Mouse (Mus musculus): Measurements from ENCODE around the gene Scfd2. TPM values are rescaled to one million over a fixed set of nuclear protein-coding genes. Genes with fewer than 3 reads are reported as not detected.

Gene Scfd2
- polyA plus RNA-seq, 1 experiment: 10.5 TPM

- H3K4me1 ChIP-seq (ENCODE audit: control insufficient read depth, insufficient read depth, low read length): no peaks in the 10 kb centered on the region
- TF ChIP-seq CTCF (IDR thresholded peaks at IDR 0.05; ENCODE audit: low read depth, low read length) (no peak), POLR2A (IDR thresholded peaks at IDR 0.05; ENCODE audit: borderline replicate concordance, low read depth, low read length) (no peak)
These were observed 302.6 kb downstream of the Scfd2 start for GRCm38 (mm10) chr5:74228938-74229337.

DNA sequence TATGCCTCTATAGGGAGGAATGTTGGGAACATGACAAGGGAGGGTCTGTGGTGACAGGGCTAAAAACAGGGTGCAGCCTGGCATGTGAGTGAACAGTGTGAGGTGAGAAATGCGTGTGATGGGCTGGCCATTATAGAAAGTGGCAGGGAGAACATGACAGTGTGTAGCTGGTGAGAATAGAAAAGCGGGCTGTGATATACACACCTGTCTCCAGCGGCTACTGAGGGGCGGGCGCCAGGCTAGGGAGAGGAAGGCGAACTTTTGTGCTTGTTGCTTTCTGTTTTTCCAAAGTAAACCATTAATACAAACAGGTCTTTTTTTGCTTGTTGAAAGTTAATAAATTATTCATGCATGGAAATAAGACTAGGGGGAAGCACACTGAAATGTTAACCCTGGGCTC is 304.2 kb downstream of the Scfd2 start:
- no peak overlapping the region for H3K27ac ChIP-seq (ENCODE audit: insufficient read depth, low read depth, low read length)
- no peaks in the 10 kb centered on the region for H3K4me1 ChIP-seq (ENCODE audit: control insufficient read depth, insufficient read depth, low read length)
- TF ChIP-seq POLR2A (IDR thresholded peaks at IDR 0.05; ENCODE audit: borderline replicate concordance, low read depth, low read length) (no peak), CTCF (IDR thresholded peaks at IDR 0.05; ENCODE audit: low read depth, low read length) (no peak)
- no peak overlapping the region for H3K4me3 ChIP-seq (ENCODE audit: insufficient read depth, low read length)

More at GRCm38 (mm10) chr5:74228938-74229337, 302.6 kb downstream of the Scfd2 start:
- no peak overlapping the region for H3K27ac ChIP-seq (ENCODE audit: insufficient read depth, low read depth, low read length)
- no peak overlapping the region for H3K4me3 ChIP-seq (ENCODE audit: insufficient read depth, low read length)

DNA sequence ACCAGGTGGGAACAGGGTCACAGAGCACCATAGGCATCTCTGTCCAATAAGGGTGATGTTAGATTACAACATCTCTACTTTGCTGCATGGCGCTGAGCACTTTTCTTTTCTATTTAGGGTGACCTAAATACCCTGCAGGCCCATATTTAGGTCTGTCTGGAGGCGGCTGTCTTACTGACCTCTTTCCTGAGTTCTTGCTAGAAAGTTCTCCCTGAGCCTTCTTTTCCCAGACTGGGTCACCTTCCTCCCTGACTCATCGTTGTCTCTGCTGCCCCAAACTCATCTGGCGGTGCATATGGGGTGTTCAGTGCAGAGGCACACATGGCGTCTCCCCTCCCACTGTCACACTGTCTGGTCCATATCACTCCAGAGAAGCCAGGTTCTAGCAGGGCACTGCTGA is 305.4 kb downstream of the Scfd2 start:
- Histone ChIP-seq H3K4me3 (ENCODE audit: insufficient read depth, low read length) (no peak overlapping the region), H3K4me1 (ENCODE audit: control insufficient read depth, insufficient read depth, low read length) (no peaks in the 10 kb centered on the region), H3K27ac (ENCODE audit: insufficient read depth, low read depth, low read length) (no peak overlapping the region)
- TF ChIP-seq POLR2A (IDR thresholded peaks at IDR 0.05; ENCODE audit: borderline replicate concordance, low read depth, low read length) (no peak), CTCF (IDR thresholded peaks at IDR 0.05; ENCODE audit: low read depth, low read length) (no peak)

- TF ChIP-seq CTCF (IDR thresholded peaks at IDR 0.05; ENCODE audit: low read depth, low read length): no peak
- TF ChIP-seq POLR2A (IDR thresholded peaks at IDR 0.05; ENCODE audit: borderline replicate concordance, low read depth, low read length): no peak
- H3K4me1 ChIP-seq (ENCODE audit: control insufficient read depth, insufficient read depth, low read length): no peaks in the 10 kb centered on the region
- no peak overlapping the region for H3K4me3 ChIP-seq (ENCODE audit: insufficient read depth, low read length)
- H3K27ac ChIP-seq (ENCODE audit: insufficient read depth, low read depth, low read length): no peak overlapping the region
These were observed 307.1 kb downstream of the Scfd2 start for GRCm38 (mm10) chr5:74224480-74224879.

GRCm38 (mm10) chr5:74222626-74223025 is 308.9 kb downstream of the Scfd2 start:
- no peak overlapping the region for H3K4me3 ChIP-seq (ENCODE audit: insufficient read depth, low read length)
- TF ChIP-seq POLR2A (IDR thresholded peaks at IDR 0.05; ENCODE audit: borderline replicate concordance, low read depth, low read length): no peak
- TF ChIP-seq CTCF (IDR thresholded peaks at IDR 0.05; ENCODE audit: low read depth, low read length): no peak
- H3K4me1 ChIP-seq (ENCODE audit: control insufficient read depth, insufficient read depth, low read length): no peaks in the 10 kb centered on the region
- no peak overlapping the region for H3K27ac ChIP-seq (ENCODE audit: insufficient read depth, low read depth, low read length)

DNA sequence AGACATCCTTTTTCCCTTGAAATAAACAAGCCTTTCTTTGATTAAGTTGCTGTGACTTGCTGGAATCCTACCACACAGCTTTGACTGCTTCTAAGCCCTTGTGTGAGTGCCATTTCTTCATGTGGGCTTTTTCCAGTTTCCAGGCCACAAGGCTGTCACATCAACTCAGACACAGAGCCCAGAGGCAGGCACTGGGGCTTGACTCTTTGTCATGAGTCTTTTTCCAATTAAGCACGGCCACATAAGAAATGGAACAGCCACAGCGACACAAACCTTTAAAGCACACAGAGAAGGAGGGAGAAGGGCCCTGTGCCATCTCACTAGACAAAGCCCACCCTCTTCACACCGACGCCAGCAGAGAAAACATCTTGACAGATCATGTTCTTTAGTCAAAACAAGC is 313.0 kb downstream of the Scfd2 start:
- TF ChIP-seq CTCF (IDR thresholded peaks at IDR 0.05; ENCODE audit: low read depth, low read length) (no peak), POLR2A (IDR thresholded peaks at IDR 0.05; ENCODE audit: borderline replicate concordance, low read depth, low read length) (no peak)
- Histone ChIP-seq H3K4me3 (ENCODE audit: insufficient read depth, low read length) (no peak overlapping the region), H3K4me1 (ENCODE audit: control insufficient read depth, insufficient read depth, low read length) (no peaks in the 10 kb centered on the region), H3K27ac (ENCODE audit: insufficient read depth, low read depth, low read length) (no peak overlapping the region)

DNA sequence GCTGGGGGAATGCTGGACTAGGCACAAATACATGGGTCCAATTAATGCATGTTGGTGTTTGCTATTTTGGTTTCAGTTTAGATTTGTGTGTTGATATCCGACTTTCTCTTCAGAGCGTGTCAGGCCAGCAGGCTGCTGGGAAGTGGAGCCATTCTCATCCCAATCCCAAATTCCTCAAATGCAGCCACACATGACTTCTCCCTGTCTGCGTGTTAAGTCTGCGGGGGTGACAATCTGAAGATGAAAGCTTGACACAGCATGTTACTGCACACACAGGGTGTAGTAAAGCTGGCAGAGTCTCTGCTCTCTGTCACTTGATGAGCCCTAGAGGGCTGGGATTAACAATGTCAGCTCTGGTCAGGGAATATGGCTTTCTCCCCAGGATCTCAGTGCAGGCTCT is 316.4 kb downstream of the Scfd2 start:
- no peaks in the 10 kb centered on the region for H3K4me1 ChIP-seq (ENCODE audit: control insufficient read depth, insufficient read depth, low read length)
- TF ChIP-seq POLR2A (IDR thresholded peaks at IDR 0.05; ENCODE audit: borderline replicate concordance, low read depth, low read length) (no peak), CTCF (IDR thresholded peaks at IDR 0.05; ENCODE audit: low read depth, low read length) (no peak)
- no peak overlapping the region for H3K4me3 ChIP-seq (ENCODE audit: insufficient read depth, low read length)
- no peak overlapping the region for H3K27ac ChIP-seq (ENCODE audit: insufficient read depth, low read depth, low read length)

GRCm38 (mm10) chr5:74214501-74215110 is 317.0 kb downstream of the Scfd2 start:
- Histone ChIP-seq H3K4me1 (ENCODE audit: control insufficient read depth, insufficient read depth, low read length) (no peaks in the 10 kb centered on the region), H3K4me3 (ENCODE audit: insufficient read depth, low read length) (no peak overlapping the region), H3K27ac (ENCODE audit: insufficient read depth, low read depth, low read length) (no peak overlapping the region)
- TF ChIP-seq CTCF (IDR thresholded peaks at IDR 0.05; ENCODE audit: low read depth, low read length) (no peak), POLR2A (IDR thresholded peaks at IDR 0.05; ENCODE audit: borderline replicate concordance, low read depth, low read length) (no peak)

- Histone ChIP-seq H3K4me1 (ENCODE audit: control insufficient read depth, insufficient read depth, low read length) (no peaks in the 10 kb centered on the region), H3K4me3 (ENCODE audit: insufficient read depth, low read length) (no peak overlapping the region), H3K27ac (ENCODE audit: insufficient read depth, low read depth, low read length) (no peak overlapping the region)
- TF ChIP-seq POLR2A (IDR thresholded peaks at IDR 0.05; ENCODE audit: borderline replicate concordance, low read depth, low read length) (no peak), CTCF (IDR thresholded peaks at IDR 0.05; ENCODE audit: low read depth, low read length) (no peak)
These were observed 320.2 kb downstream of the Scfd2 start for GRCm38 (mm10) chr5:74211346-74211745.

DNA sequence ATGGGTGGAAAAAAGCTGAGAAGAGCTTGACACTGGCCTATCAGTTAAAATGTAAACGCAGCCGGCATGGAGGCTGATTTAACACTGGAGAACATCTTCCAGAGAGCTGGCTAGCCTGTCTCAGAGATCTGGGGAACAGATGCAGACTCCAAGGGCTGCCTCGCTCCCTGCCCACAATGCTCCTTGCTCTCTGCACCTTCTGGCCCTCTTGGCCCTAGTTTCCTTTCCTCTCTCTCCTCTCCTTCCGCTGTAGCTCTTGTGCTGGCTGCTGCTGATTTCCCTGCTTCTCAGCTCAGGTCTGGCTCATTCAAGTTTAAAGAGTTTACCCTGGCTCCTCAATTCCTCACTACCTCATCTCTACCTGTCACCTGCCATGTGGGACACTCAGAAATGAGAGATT is 321.9 kb downstream of the Scfd2 start:
- TF ChIP-seq POLR2A (IDR thresholded peaks at IDR 0.05; ENCODE audit: borderline replicate concordance, low read depth, low read length): no peak
- TF ChIP-seq CTCF (IDR thresholded peaks at IDR 0.05; ENCODE audit: low read depth, low read length): no peak
- H3K4me1 ChIP-seq (ENCODE audit: control insufficient read depth, insufficient read depth, low read length): no peaks in the 10 kb centered on the region
- H3K27ac ChIP-seq (ENCODE audit: insufficient read depth, low read depth, low read length): no peak overlapping the region
- H3K4me3 ChIP-seq (ENCODE audit: insufficient read depth, low read length): no peak overlapping the region
